Mouse (Mus musculus) ZHBTc4 (cell line): ENCODE results near the gene Lypd6.
A peak's percentile ranks its signal among the peaks of the same experiment; 100 is the strongest.

Experiments
- DNase-seq: peaks from one replicate; pipeline ENCODE4 v3.0.0-alpha.2; 2011; ENCODE audit warnings: low read depth, low spot score

The Lypd6 gene

DNA sequence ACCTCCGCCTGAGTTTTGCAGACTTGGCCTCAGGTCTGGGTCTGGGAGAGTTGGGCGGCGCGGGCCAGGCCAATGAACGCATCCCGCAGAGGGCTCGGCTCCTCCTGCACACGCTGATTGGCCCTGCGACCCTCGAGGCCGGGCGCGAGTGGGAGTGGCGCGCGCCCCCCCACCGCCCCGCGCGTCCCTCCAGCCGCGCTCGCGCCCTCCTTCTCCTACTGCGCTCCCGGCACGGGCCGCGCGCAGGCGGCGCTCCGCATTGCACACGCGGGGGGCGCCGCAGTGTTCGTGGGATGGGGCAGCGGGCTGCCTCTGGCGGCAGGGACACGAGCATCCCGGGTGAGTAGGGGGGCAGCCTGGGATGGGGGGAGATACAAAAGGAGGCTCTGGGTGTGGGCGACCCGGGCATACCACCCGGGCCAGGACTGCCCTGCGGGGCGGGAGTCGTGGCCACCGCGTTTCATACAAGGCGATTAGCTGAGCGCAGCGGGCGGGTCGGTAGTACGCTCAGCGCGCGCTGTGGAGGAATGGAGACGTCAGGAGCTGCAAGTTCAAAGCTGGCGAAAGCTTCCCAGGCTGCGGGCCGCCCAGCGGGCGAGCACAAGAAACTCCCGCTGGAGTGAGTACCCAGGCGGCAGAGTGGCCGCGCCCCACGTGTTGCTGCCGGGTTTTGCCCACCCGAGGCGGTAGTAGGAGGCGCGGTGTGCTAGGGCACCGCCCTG lies at the start of gene Lypd6:
Gene Lypd6, plus strand, starts transcription at position 184 of the 722 bp plus-strand sequence.
- DNase-seq, result peak; percentile 93

- DNase-seq, result no peak
These were observed 46.8 kb upstream of the Lypd6 start for GRCm38 (mm10) chr2:50019477-50019876.

DNA sequence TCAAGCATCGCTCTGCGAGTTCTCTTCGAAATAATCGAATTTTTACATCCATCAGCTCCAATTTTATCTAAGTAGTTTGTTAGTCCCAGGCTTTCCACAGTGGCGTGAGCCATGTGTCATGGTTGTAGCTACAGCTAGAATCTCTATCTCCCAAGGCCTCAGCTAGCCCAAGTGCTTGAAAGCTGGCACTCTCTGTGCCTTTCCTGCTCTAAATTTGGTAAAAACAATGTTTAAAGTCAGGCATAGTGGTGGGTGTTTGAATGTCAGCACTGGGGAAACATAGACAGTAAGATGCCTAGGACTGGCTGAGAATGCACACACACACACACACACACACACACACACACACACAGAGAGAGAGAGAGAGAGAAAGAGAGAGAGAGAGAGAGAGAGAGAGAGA lies 40.7 kb upstream of the Lypd6 start:
- no peak for DNase-seq

DNA sequence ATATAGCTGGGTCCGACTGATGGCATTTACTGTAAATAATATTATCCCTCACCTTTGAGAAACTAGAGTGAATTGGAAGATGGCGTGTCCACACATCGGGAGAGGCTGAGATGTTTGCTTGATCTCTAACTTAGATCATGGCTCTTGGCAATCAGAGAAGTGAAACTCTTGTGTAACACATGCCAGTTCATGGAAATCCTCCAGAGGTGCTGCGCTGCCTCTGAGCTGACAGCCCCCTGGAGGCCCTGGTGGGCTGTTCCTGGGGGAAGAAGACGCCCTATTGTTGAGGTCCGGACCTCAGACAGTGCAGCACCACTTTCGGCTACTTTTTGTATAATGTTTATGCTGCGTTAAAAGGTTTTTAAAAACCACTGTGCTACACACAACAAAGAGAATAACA lies 37.3 kb upstream of the Lypd6 start:
- no peak for DNase-seq

DNA sequence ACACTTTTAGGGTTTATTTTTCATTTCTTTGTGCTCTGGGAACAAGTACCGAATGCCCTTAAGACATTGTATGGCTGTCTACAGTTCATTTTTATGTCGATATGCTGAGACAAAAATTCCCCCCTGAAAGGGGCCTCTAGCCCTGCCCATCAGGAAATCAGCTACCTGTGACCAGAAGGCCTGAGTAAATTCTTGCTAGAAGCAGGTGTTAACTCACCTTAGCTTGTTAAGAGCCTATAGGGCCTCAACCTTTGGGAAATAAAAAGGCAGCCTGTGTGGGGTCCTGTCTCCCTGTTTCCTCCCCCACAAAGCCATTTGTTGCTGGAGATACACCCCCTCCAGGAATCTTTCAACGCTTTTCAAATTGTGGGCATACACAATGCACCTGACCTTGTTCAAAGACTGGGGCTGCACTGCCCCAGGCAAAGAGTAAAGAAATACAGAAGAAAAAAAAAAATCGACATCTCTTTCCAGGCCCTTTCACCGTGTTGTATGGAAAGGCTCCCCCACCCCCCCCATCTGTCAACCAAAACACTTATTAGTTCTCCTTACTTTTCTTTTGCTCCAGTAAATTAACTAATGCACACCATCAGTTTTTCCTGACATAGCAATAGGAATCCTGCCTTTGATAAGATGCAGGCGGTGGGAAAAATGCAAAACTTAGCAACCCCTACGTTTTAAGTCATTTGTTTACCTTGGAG lies 21.9 kb upstream of the Lypd6 start:
- no peak for DNase-seq

DNA sequence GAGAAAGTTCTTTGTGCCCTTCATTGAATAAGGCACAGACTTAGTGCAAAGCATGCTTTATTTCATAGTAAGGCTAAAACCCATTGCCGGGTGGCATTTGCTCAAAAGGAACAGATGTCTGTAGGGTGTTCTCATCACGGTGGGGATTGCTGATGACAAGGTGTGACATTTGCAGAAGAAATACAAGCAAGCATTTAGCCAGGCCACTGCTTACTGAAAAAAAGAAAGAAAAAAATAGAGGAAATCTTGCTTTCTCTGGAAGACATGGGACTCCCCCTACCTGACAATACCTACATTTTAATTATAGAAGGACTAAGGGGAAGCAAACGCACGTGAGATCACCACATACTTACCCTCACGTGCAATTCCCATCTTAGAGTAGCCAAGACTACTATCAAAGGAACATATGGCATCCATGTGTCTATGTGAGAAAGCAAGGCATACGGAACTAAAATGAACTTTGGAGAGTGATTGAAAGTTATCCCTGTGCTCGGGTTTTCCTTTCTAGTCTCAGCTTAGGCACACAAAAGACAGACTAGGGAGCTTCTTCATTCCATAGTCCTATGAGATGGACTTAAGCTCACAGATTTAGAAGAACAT lies 21.3 kb upstream of the Lypd6 start:
- no peak for DNase-seq

DNA sequence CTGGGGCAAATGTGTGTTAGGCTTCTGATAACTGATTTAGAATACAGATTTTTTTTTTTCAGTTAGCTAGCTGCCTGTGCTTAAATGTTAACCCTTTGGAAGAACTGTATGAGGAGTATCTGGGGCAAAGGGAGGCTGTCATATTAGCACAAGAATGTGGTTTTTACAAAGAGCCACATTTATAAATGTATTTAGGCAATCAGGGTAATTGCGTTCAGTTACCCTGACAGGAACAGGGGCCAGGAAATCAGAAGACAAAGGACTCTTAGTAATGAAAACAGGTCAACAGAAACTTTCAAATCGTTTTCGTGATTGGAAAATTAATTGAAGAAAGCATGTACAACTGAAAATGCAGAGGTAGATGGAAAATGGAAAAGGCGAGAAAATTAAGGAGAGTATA lies 20.4 kb upstream of the Lypd6 start:
- DNase-seq, result no peak

DNA sequence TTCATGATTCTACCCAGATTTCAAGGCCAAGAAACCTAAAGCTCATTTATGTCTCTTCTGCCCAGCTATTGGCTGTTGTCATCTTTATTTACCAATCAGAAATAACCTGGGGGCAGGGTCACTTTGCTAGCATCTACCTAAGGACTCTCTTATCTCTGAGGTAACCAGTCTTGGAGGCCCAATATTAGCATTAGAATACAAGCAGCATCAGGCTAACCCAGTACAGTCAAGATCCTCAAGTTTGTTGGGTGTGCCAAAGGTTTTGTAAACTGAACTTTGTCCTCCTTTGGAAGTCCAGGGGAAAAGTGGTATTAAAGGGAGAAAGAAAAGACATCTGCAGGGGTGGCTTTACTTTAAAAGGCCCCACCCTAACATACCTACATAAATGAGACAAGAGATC lies 17.8 kb upstream of the Lypd6 start:
- DNase-seq, result no peak

DNA sequence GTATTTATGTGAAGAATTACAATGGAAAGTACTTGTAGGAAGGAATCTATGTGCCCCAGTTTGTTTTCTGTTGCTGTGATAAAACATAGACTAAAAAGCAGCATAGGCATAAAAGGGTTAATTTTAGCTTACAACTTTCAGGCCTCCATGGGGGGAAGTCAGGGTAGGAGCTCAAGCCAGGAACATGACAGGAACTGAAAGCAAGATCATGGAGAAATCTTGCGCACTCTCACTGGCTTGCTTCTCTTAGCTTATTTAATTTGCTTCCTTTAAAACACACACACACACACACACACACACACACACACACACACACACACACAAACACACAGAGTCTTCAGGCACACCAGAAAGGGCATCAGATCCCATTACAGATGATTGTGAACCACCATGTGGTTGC lies 12.3 kb upstream of the Lypd6 start:
- no peak for DNase-seq

DNA sequence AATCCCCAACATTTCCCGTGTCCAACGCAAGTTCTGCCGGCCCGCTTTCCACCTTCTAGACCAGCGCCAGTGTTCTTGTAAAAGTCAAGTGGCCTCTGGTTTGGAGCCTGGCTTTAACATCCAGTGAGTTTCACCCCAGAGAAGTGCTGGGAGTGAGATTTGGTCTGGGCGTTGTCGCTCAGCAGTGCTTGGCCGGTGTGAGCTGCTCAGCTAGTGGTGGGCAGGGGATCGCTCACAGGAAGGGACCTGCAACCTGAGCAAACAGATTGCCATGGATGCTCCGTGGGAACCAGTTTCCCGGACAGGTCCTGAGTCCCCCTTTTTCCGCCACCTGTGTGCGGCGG lies 355 bp upstream of the Lypd6 start:
- no peak for DNase-seq

DNA sequence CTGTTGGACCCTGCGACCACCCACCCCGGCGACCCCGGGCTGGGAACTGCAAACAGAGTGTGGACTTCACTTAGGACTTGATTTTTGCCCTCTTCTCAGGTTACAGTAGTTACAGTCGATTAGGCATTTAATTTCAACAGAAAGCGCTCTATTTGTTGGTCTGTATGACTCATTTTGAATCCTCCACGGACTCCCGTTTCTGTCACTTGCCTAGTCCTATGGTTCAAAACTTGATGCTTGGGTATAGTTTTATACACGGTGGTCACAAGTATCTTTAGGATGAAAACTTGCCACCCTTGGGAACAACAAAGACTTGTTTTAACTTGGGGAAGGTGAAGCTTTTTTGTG lies 713 bp downstream of the Lypd6 start:
- no peak for DNase-seq

GRCm38 (mm10) chr2:50069571-50070295 lies 3.5 kb downstream of the Lypd6 start:
- DNase-seq, result no peak

GRCm38 (mm10) chr2:50072158-50072557 lies 5.9 kb downstream of the Lypd6 start:
- DNase-seq, result no peak

GRCm38 (mm10) chr2:50084746-50085145 lies 18.5 kb downstream of the Lypd6 start:
- DNase-seq, result no peak

GRCm38 (mm10) chr2:50087761-50088160 lies 21.5 kb downstream of the Lypd6 start:
- DNase-seq, result no peak

DNA sequence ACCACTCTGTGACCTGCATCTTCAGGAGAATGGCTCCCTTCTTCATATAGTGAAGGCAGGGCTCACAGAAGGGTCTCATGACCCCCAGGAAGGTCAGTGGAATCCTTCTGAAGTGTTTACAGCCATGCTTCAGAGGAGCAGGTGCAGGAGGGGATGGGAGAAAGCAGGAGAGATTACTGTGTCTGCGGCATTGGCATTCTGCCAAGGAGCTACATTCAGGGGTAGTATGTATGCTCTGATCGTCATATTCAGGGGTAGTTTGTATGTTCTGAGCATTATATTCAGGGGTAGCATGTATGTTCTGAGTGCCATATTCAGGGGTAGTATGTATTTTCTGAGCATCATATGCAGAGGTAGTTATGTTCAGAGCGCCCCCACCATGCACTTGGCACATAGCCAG lies 30.1 kb downstream of the Lypd6 start:
- no peak for DNase-seq

DNA sequence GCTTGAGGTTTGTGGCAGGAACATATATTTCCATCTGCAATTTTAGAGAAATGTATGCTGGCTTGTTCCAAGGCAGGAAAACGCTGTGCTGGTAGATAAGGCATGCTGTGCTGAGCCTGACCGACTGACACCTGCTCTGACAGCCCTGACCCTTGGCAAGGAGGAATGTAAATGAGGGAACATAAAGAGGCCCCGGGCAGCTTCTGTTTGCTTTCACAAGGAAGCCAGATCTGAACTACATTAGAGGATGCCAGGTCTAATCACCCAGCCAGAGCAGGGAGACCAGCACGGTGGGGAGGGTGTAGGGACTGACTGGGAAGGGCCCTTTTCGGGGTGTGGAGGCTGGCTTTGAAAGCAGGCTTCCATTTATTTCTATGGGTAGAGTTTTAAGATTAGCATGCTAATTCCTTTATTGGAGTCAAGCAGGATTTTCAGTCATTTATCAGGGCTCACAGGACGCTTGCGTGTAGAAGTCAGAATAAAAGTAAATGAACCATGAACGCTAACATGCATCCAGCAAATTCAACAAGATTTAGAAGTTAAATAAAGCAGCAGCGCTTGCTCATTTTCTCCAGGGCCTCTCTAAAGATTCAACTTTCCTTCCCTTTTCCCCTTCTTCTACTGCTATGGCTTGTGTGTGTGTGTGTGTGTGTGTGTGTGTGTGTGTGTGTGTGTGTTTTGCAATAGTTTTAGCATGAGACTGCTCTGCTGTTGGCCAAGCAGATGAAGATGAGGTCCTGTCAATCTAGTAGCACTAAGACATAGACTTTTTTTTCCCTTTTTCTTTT lies 34.3 kb downstream of the Lypd6 start:
- DNase-seq, result no peak

- no peak for DNase-seq
These were observed 34.9 kb downstream of the Lypd6 start for GRCm38 (mm10) chr2:50101152-50101450.

GRCm38 (mm10) chr2:50103850-50104503 lies 37.7 kb downstream of the Lypd6 start:
- DNase-seq, result no peak

GRCm38 (mm10) chr2:50105590-50105989 lies 39.4 kb downstream of the Lypd6 start:
- DNase-seq, result no peak

DNA sequence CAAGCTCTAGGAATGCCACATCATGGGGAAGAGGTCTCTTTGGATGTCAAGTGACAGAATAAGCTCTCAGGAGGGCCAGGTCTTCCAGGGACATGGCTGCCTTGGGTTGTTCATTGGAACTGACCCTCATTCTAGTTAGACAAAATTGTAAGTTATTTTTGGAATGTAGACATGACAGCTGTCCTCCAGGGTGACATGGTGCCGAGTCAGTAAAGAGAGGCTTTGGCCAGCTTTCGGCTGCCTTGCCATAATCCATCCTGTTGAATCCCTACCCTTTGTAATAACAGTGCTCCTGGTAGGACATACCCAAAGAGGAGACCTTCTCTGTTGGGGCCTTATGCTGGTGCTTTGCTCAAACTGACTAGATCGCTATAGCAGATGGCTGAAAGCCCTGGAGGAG lies 39.8 kb downstream of the Lypd6 start:
- DNase-seq, result no peak
